Mouse (Mus musculus): Measurements from ENCODE around the gene Apol10b. TPM values are rescaled to one million over a fixed set of nuclear protein-coding genes. Genes with fewer than 3 reads are reported as not detected.
"Not testable (repeated sequence)": the region's sequence is repeated elsewhere in the genome, so short reads cannot be mapped to it uniquely, and the experiment has no call there.

Gene Apol10b
- 4.9 and 6.4 TPM in 2 replicates for polyA plus RNA-seq (2012; rRNA removed)

- DNase-seq (ENCODE audit: low spot score): no peak
Measured at GRCm38 (mm10) chr15:77595961-77596360, at the start of gene Apol10b. Apol10b (minus strand) TSS chr15:77596125.

GRCm38 (mm10) chr15:77643176-77643575 lies 47.3 kb upstream of the Apol10b start, which contains the start of gene Apol11b:
Apol11b (minus strand) TSS chr15:77643286.
- not testable (repeated sequence) for DNase-seq (ENCODE audit: low spot score)

DNA sequence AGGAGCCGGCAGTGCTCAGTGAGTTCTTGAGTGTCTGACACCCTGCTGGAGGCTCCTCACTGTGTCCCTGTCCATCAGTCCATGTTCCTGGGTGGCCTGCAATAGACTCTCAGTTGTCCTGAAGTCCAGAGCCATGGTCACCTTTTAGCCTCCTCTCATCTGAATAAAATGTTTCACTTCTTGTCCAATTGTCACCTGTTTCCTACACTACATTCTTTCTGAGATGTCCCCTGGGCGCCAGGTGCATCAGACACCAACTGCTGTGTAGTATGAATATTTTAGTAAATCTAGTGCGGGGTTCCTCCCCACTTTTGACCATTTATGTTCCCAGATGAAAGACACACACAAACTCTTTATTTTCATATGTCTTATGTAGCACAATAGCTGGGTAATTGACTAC lies 33.9 kb upstream of the Apol10b start:
- DNase-seq (ENCODE audit: low spot score): not testable (repeated sequence)

DNA sequence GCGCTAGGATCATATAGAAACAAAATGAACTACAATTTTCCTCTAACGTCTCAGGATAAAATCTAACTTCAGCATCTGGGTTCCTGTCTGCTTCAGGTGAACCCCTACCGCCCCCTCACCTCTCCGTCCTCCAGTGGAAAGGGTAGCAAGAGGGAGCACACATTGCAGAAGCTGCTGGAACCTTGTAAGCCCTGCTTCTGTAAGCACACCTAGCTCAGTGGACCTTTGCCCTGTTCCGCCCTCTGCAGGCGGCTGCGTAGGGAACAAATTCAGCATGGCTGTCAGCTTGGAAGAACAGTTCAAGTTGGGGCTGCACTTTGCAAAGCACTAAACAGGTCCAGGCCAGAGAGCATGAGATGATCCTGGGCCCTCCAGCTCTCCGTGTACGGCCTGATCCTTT lies 32.7 kb upstream of the Apol10b start:
- DNase-seq (ENCODE audit: low spot score): not testable (repeated sequence)

GRCm38 (mm10) chr15:77626471-77626870 lies 30.5 kb upstream of the Apol10b start:
- not testable (repeated sequence) for DNase-seq (ENCODE audit: low spot score)

DNA sequence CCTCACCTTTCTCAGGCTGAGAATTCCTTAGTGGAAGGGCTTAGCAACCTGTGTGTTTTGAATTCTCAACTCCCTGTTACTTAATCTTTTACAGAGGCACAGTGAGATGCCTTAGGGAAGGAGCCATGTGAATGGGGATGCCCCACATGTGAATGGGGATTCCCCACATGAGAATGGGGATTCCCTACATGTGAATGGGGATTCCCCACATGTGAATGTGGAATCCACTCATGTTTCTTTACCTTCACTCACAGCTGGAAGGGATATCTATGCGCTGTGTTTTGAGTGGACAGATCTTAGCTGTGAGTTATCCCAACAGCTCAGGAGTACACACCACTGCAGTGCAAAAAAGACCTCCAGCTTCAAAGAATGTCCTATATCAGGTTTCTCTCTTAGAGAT lies 28.8 kb upstream of the Apol10b start:
- DNase-seq (ENCODE audit: low spot score): no peak

DNA sequence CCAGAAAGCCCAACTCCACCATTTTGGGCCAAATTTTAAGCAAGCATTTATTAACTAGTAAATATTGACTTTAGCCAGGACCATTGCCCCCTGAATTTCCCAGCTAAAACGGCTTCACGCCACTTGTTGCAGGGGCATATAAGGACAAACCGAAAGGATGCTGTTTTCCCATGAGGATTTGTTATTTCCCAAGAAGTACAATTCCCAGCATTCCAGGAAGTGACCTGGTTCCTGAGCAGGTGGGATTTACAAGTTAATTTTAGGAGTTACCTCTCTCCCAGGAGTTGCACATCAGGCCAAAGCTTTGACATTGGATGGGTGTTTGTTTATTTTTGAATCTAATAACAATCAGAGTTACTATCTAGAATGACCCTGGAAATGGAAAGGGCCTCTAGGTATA lies 10.1 kb upstream of the Apol10b start:
- no peak for DNase-seq (ENCODE audit: low spot score)

DNA sequence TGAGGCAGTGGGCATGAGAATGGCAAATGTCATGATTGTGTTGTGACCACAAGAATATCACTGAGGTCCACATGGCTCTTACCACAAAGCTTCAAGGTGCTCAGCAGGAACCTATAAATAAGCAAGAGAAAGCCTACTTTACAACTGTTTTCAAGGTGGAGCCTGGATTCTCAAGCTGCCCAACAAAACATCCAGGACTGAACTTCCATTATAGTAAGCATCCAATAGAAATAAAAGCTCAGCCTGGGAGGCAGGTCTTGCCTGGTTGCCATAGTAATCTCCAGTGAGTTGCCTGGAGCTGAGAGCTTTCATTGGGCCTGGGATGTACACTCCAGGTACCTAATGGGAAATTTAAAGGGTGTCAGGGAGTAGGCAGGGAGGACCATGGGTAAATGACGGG lies 3.0 kb upstream of the Apol10b start, which contains the start of gene Gm36245:
TSS of gene Gm36245 (plus strand) at position 301 of the 400 bp plus-strand sequence.
- DNase-seq (ENCODE audit: low spot score): no peak

DNA sequence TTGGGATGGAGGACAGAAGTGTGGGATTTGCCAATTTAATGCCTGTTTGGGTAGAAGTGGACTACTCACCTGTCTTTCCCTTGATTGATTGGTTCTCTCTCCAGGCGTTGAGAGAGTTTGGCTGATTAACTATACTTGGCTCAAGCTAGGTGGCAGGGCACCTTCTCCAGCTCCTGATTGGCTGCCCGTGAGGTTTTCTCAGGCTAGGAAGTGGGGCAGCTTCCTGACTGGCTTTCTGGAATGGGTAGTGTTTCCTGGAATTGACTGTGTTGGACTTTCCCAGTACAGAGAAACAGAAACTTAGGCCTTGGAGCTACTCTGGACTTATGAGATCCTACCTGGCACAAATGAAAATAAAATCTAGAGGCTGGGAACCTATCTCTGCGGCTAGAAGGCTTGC lies 2.5 kb upstream of the Apol10b start:
- DNase-seq (ENCODE audit: low spot score): no peak

DNA sequence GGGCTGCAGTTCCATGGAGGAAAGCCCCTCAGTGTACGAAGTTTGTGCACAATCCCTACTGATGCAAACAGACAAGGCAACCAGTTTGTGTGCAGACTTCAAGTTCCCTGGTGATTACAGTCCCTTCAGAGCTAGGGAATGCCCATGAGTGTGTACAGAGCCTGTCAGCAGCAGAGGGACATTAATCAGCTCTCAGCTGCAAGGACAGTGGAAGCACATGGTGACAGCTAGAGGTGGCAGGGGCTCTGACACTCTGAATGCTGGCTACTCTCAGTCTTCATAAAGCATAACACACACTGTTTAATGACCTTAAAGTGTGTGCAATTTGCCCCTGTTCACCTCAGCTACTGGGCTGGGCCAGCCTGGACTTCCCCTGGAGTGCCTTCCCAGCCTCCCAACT lies 2.4 kb downstream of the Apol10b start:
- DNase-seq (ENCODE audit: low spot score): no peak

- no peak for DNase-seq (ENCODE audit: low spot score)
Measured at GRCm38 (mm10) chr15:77590881-77591280, 5.0 kb downstream of the Apol10b start.

DNA sequence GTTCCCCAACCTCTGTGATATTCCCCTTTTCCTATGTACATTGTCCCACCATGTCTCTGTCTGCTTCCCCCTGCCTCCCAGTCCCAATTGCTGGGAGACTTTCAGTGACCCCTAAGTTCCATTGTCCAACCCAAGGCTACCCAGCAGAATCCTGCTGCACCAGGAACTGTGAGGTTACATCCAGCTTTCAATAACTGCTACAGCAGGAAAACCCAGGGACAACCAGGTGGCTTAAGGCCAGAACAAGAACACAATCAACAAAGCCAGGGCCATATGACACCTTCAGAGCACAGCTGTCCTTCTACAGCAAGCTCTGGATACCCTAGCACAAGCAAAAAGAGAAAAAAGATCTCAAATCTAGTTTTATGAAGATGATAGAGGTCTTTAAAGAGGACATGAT lies 6.9 kb downstream of the Apol10b start:
- DNase-seq (ENCODE audit: low spot score): no peak

DNA sequence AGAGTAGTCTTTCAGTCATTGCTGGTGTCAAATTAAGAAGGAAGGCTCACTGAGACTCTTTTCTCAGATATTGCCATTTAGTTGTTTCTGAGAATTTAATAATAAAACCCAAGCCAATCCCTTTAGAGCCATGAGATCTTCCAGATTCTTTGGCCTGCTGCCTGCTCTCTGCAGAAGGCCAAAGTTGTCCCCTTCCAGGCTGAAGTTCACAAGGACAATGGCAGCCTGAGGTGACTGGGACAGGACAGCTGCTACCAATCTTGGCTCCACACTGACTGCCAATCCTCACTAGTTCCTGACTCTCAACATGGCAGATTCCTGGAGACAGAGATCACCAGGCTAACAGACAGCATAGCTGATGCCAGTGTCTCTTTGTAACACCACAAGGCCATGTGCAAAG lies 8.9 kb downstream of the Apol10b start:
- no peak for DNase-seq (ENCODE audit: low spot score)

- no peak for DNase-seq (ENCODE audit: low spot score)
Measured at GRCm38 (mm10) chr15:77581681-77582080, 14.2 kb downstream of the Apol10b start.

- DNase-seq (ENCODE audit: low spot score): no peak
Measured at GRCm38 (mm10) chr15:77579311-77579710, 16.6 kb downstream of the Apol10b start.

- DNase-seq (ENCODE audit: low spot score): no peak
Measured at GRCm38 (mm10) chr15:77578801-77579200, 17.1 kb downstream of the Apol10b start.

- no peak for DNase-seq (ENCODE audit: low spot score)
Measured at GRCm38 (mm10) chr15:77563219-77563618, 32.7 kb downstream of the Apol10b start.

- DNase-seq (ENCODE audit: low spot score): no peak
Measured at GRCm38 (mm10) chr15:77561792-77562191, 34.1 kb downstream of the Apol10b start, which contains the start of gene 1700025B11Rik. 1700025B11Rik (minus strand) TSS chr15:77561892.

DNA sequence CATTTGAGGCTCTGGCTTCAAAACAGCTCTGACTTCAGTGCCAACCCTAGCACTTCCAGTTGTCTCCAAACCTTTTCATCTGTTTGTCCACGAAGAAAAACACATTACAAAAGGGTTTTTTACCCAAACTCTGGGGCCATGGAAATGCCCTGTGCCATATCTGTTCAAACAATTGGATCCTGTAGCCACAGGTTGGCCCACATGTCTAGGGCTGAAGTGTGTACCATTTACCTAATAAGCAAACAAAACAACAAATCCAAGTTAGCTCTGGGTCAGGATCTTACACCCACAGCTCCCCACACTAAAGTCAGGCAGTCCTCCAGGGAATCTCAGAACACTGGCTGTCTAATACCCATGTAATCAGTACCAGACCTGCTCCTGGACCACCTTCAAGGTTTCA lies 56.7 kb downstream of the Apol10b start:
- DNase-seq (ENCODE audit: low spot score): not testable (repeated sequence)

Other genes with a start within 250 kb of the Apol10b start
- gene Apol7a, start 197.0 kb downstream of the Apol10b start, polyA plus RNA-seq (2012; rRNA removed): 1.8 and 2.8 TPM in 2 replicates
- gene Apol9a, start 185.0 kb downstream of the Apol10b start, polyA plus RNA-seq (2012; rRNA removed): 3.4 and 3.9 TPM in 2 replicates
- gene Apol7b, start 148.6 kb downstream of the Apol10b start, polyA plus RNA-seq (2012; rRNA removed): 0.03 and 0.04 TPM in 2 replicates
- gene Apol10a, start 119.1 kb downstream of the Apol10b start, polyA plus RNA-seq (2012; rRNA removed): not detected in 2 replicates
- not detected in 2 replicates for gene Apol11a, start 87.9 kb downstream of the Apol10b start, polyA plus RNA-seq (2012; rRNA removed)
- 1.3 and 1.8 TPM in 2 replicates for gene Apol7c, start 62.8 kb downstream of the Apol10b start, polyA plus RNA-seq (2012; rRNA removed)
- not detected in 2 replicates for gene 1700025B11Rik, start 34.2 kb downstream of the Apol10b start, polyA plus RNA-seq (2012; rRNA removed)
- not detected in 2 replicates for gene Gm36245, start 3.1 kb upstream of the Apol10b start, polyA plus RNA-seq (2012; rRNA removed)
- gene Apol11b, start 47.2 kb upstream of the Apol10b start, polyA plus RNA-seq (2012; rRNA removed): 0.06 and 0.10 TPM in 2 replicates
- 0.41 and 0.66 TPM in 2 replicates for gene Apol7e, start 102.7 kb upstream of the Apol10b start, polyA plus RNA-seq (2012; rRNA removed)
- 4.6 and 5.5 TPM in 2 replicates for gene Apol9b, start 132.9 kb upstream of the Apol10b start, polyA plus RNA-seq (2012; rRNA removed)
- gene Apol8, start 160.9 kb upstream of the Apol10b start, polyA plus RNA-seq (2012; rRNA removed): 0.29 and 0.72 TPM in 2 replicates
- gene Myh9, start 246.1 kb upstream of the Apol10b start, polyA plus RNA-seq (2012; rRNA removed): 95.0 and 151 TPM in 2 replicates

Data from urinary bladder, adult 2 months (tissue).